Mouse (Mus musculus): ENCODE data around the gene Vmn2r105. TPM values are rescaled to one million over a fixed set of nuclear protein-coding genes. Genes with fewer than 3 reads are reported as not detected.

Vmn2r105 gene
- polyA plus RNA-seq (2015; fragmentation: Nextera tagmentation; extraction: Ambion mirVana), result not detected in 2 replicates

DNA sequence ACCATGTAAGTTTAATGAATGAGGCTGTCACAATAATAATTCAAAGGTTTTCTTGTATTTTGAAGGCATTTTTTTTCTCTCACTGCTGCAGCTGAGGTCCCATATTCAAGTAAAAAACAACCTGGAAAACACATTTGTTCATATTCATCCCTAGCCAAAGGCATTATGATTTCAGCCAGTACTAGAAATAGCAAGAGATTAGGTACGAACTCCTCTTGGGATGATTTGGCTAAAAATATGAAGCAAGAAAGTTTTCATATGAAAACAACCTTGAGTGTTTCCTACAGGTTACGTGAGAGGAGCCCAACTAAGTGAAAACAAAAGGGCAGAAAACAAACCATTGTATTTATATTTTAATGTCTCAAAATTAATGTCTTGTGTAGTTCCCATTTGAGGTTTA, at the start of gene Vmn2r105:
TSS of gene Vmn2r105 (minus strand) at position 101 of the 400 bp plus-strand sequence.
- Histone ChIP-seq H3K4me3 (replicated peaks) (no peak within 1 kb of the TSS), H3K9me3 (replicated peaks) (no peaks in the 10 kb centered on the region), H3K27me3 (no peaks in the 10 kb centered on the region), H3K27ac (no peak within 1 kb of the TSS), H3K9ac (no peak within 1 kb of the TSS), H3K36me3 (no peaks in the 10 kb centered on the region), H3K4me1 (replicated peaks) (no peaks in the 10 kb centered on the region), H3K4me2 (no peak within 1 kb of the TSS)
- DNase-seq (no peak), ATAC-seq (ENCODE audit: low read depth) (no peak)
- 41% methylated on average over 2 of the region's 2 CpGs for WGBS (ENCODE audit: insufficient replicate concordance)

DNA sequence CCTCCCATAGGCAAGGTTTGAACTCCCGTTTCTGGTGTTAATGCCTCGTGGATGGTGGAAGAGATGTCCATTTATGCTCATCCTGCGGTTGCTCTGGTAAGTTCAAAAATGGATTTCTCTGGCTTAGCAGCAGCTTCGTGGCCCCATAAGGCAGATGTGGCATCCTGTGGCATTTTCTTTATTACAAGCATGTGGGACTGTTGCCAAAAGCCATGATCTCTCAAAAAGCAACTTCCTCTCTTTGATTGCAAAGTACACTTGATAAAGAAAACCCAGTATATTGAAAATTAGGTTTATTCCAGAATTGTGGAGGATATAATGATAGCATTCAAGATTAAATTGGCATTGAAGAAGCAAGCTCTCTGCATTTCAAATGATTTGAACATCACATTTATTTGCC, 20.7 kb upstream of the Vmn2r105 start:
- no peaks in the 10 kb centered on the region for H3K4me1 ChIP-seq (replicated peaks)
- H3K4me3 ChIP-seq (replicated peaks), result no peak overlapping the region
- no peak overlapping the region for H3K9ac ChIP-seq
- H3K27ac ChIP-seq, result no peak overlapping the region
- no peak overlapping the region for H3K4me2 ChIP-seq
- 0 out of 2 replicates have a peak, but pooled peaks cover 3% of the 10 kb centered on the region for H3K9me3 ChIP-seq (replicated peaks)
- no peaks in the 10 kb centered on the region for H3K36me3 ChIP-seq
- ATAC-seq (ENCODE audit: low read depth) (no peak), DNase-seq (no peak)
- H3K27me3 ChIP-seq, result no peaks in the 10 kb centered on the region
- WGBS (ENCODE audit: insufficient replicate concordance), result 42% methylated on average over 4 of the region's 4 CpGs

DNA sequence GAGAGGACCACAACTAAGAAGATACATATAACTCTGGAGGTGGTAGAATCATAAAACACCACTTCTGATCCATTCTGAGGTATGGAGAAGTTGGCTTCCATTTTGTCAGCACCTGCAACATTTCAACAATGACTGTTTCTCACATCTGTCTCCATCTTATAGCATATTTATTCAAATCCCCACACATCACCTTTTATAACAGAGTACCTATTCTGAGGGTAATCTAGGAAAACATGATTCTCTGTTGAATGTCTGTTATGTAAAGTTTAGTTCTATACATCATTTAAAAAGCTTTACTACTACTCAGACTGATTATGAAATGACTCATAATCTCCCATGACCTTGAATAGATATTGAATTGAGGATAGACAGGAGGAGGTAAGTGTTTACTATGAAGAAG, 51.9 kb downstream of the Vmn2r105 start, which contains the start of gene Fpr-rs6:
TSS of gene Fpr-rs6 (minus strand) at position 101 of the 400 bp plus-strand sequence.
- no peaks in the 10 kb centered on the region for H3K27me3 ChIP-seq
- no peaks in the 10 kb centered on the region for H3K4me1 ChIP-seq (replicated peaks)
- H3K4me2 ChIP-seq, result no peak within 1 kb of the TSS
- H3K4me3 ChIP-seq (replicated peaks), result no peak within 1 kb of the TSS
- H3K9ac ChIP-seq, result no peak within 1 kb of the TSS
- DNase-seq, result no peak
- H3K9me3 ChIP-seq (replicated peaks), result no peaks in the 10 kb centered on the region
- H3K36me3 ChIP-seq, result no peaks in the 10 kb centered on the region
- no peak for ATAC-seq (ENCODE audit: low read depth)
- H3K27ac ChIP-seq, result no peak within 1 kb of the TSS

Other genes starting within 250 kb of the Vmn2r105 start
- not detected in 2 replicates for gene Vmn2r104, start 186.7 kb downstream of the Vmn2r105 start, polyA plus RNA-seq (2015; fragmentation: Nextera tagmentation; extraction: Ambion mirVana)
- not detected in 2 replicates for gene Fpr-rs7, start 120.8 kb downstream of the Vmn2r105 start, polyA plus RNA-seq (2015; fragmentation: Nextera tagmentation; extraction: Ambion mirVana)
- not detected in 2 replicates for gene Fpr-rs6, start 52.0 kb downstream of the Vmn2r105 start, polyA plus RNA-seq (2015; fragmentation: Nextera tagmentation; extraction: Ambion mirVana)
- not detected in 2 replicates for gene Vmn2r106, start 50.5 kb upstream of the Vmn2r105 start, polyA plus RNA-seq (2015; fragmentation: Nextera tagmentation; extraction: Ambion mirVana)
- not detected in 2 replicates for gene Vmn2r107, start 110.2 kb upstream of the Vmn2r105 start, polyA plus RNA-seq (2015; fragmentation: Nextera tagmentation; extraction: Ambion mirVana)
- not detected in 2 replicates for gene Vmn1r224, start 179.1 kb upstream of the Vmn2r105 start, polyA plus RNA-seq (2015; fragmentation: Nextera tagmentation; extraction: Ambion mirVana)
- gene Vmn2r108, start 246.3 kb upstream of the Vmn2r105 start, polyA plus RNA-seq (2015; fragmentation: Nextera tagmentation; extraction: Ambion mirVana), result not detected in 2 replicates